Mouse (Mus musculus): ENCODE measurements around the gene Slc44a5. TPM values are rescaled to one million over a fixed set of nuclear protein-coding genes. Genes with fewer than 3 reads are reported as not detected.
A peak's percentile ranks its signal among the peaks of the same experiment; 100 is the strongest.

Slc44a5 gene
- polyA plus RNA-seq, 1 experiment from 2014 or later = 0.56 TPM

DNA sequence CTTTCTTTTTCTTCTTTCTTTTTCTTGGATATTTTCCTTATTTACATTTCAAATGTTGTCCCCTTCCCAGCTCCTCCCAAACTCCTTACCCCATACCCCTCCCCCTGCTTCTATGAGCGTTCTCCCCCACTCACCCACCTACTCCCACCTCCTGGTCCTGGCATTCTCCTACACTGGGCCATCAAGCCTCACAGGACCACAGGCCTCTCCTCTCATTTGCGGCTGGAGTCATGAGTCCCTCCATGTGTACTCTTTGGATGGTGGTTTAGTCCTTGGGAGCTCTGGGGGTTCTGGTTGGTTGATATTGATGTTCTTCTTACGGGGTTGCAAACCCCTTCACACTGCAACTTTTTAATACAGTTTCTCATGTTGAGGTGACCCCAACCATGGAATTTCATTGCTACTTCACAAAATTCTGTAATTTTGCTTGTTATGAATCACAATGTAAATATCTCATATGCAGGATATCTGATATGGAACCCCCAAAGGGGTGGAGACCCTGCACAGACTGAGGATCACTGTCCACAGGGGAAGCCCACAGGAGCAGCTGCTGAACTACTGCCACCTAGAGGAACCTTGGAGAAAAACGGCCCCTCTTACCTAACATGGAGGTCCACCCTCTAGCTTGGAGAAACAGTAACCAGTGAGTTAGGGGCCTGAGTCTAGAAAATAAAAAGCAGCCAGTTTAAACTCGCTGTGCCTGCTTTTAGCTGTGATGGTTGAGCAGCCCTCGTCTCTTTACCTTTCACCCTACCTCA lies 11.4 kb upstream of the Slc44a5 start:
- WGBS = 73% methylated on average over 6 of the region's 6 CpGs

GRCm38 (mm10) chr3:153967447-153967846 lies 5.8 kb upstream of the Slc44a5 start:
- Histone ChIP-seq H3K9ac (ENCODE audit: low read length) (no peak overlapping the region), H3K36me3 (ENCODE audit: control insufficient read depth, insufficient read depth) (no peaks in the 10 kb centered on the region), H3K9me3 (replicated peaks; ENCODE audit: control insufficient read depth, low read length) (no peaks in the 10 kb centered on the region; the same call in 1 of the 2 replicates), H3K4me3 (ENCODE audit: low read length) (no peak overlapping the region), H3K27ac (ENCODE audit: low read length) (no peak overlapping the region), H3K4me2 (ENCODE audit: low read depth, low read length) (no peak overlapping the region), H3K27me3 (ENCODE audit: control insufficient read depth, insufficient read depth, low read length) (peaks cover 5% of the 10 kb centered on the region), H3K4me1 (ENCODE audit: control insufficient read depth, insufficient read depth, low read length) (no peaks in the 10 kb centered on the region)
- 66% methylated on average over 5 of the region's 5 CpGs for WGBS
- no peak for ATAC-seq (replicated peaks; ENCODE audit: extremely low read depth, insufficient read depth, low FRiP score)

More for the DNA sequence above, 11.4 kb upstream of the Slc44a5 start:
- H3K27me3 ChIP-seq (ENCODE audit: control insufficient read depth, insufficient read depth, low read length) = no peaks in the 10 kb centered on the region
- H3K36me3 ChIP-seq (ENCODE audit: control insufficient read depth, insufficient read depth) = no peaks in the 10 kb centered on the region
- H3K4me1 ChIP-seq (ENCODE audit: control insufficient read depth, insufficient read depth, low read length) = no peaks in the 10 kb centered on the region
- H3K27ac ChIP-seq (ENCODE audit: low read length) = no peak overlapping the region
- H3K9ac ChIP-seq (ENCODE audit: low read length) = no peak overlapping the region
- no peak overlapping the region for H3K4me3 ChIP-seq (ENCODE audit: low read length)
- H3K9me3 ChIP-seq (replicated peaks; ENCODE audit: control insufficient read depth, low read length) = 0 out of 2 replicates have a peak, but pooled peaks cover 7% of the 10 kb centered on the region
- ATAC-seq (replicated peaks; ENCODE audit: extremely low read depth, insufficient read depth, low FRiP score) = no peak
- no peak overlapping the region for H3K4me2 ChIP-seq (ENCODE audit: low read depth, low read length)

DNA sequence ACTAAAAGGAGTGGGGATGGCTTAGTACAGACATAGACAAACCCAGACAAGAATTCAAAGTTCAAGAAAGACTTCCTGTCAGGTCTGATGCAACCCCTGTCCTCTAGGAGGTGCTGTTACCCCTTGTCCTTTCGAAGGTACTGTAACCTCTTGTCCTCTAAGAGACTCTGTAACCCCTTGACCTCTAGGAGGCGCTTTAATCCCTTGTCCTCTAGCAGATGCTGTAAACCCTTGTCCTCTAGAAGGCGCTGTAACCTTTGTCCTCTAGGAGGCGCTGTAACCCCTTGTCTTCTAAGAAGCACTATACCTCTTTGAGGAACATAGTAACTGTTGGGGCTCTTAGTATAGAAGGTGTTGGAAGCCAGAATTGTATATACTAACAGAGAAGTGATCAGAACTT lies 4.7 kb upstream of the Slc44a5 start:
- WGBS = 51% methylated on average over 4 of the region's 4 CpGs
- no peak overlapping the region for H3K27ac ChIP-seq (ENCODE audit: low read length)
- H3K9me3 ChIP-seq (replicated peaks; ENCODE audit: control insufficient read depth, low read length) = no peaks in the 10 kb centered on the region; the same call in 1 of the 2 replicates
- H3K36me3 ChIP-seq (ENCODE audit: control insufficient read depth, insufficient read depth) = no peaks in the 10 kb centered on the region
- H3K9ac ChIP-seq (ENCODE audit: low read length) = no peak overlapping the region
- H3K4me1 ChIP-seq (ENCODE audit: control insufficient read depth, insufficient read depth, low read length) = no peaks in the 10 kb centered on the region
- H3K27me3 ChIP-seq (ENCODE audit: control insufficient read depth, insufficient read depth, low read length) = peaks cover 14% of the 10 kb centered on the region
- H3K4me2 ChIP-seq (ENCODE audit: low read depth, low read length) = no peak overlapping the region
- H3K4me3 ChIP-seq (ENCODE audit: low read length) = no peak overlapping the region
- ATAC-seq (replicated peaks; ENCODE audit: extremely low read depth, insufficient read depth, low FRiP score) = no peak

DNA sequence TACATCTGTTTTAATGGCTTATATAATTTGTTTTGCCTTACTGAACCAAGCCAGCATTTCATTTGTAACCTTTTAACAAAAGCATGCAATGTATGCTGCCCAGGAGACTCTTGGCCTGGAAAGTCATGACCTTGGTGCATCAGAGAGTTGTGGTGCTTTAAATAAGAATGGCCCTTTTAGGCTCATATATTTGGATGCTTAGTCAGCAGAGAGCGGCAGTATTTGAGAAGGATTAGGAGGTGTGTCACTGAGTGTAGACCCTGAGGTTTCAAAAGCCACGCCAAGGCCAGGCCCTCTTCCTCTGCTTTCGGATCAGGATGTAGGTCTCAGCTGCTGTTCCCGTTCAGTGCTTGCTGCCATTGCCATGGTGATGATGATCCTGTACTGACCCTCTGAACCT lies 3.8 kb upstream of the Slc44a5 start:
- no peak for ATAC-seq (replicated peaks; ENCODE audit: extremely low read depth, insufficient read depth, low FRiP score)
- Histone ChIP-seq H3K27me3 (ENCODE audit: control insufficient read depth, insufficient read depth, low read length) (peaks cover 23% of the 10 kb centered on the region), H3K9me3 (replicated peaks; ENCODE audit: control insufficient read depth, low read length) (no peaks in the 10 kb centered on the region; the same call in 1 of the 2 replicates), H3K4me3 (ENCODE audit: low read length) (no peak overlapping the region), H3K27ac (ENCODE audit: low read length) (no peak overlapping the region), H3K4me2 (ENCODE audit: low read depth, low read length) (no peak overlapping the region), H3K4me1 (ENCODE audit: control insufficient read depth, insufficient read depth, low read length) (no peaks in the 10 kb centered on the region), H3K36me3 (ENCODE audit: control insufficient read depth, insufficient read depth) (no peaks in the 10 kb centered on the region), H3K9ac (ENCODE audit: low read length) (no peak overlapping the region)
- 81% methylated on average over 4 of the region's 4 CpGs for WGBS

GRCm38 (mm10) chr3:153973949-153974760 lies 919 bp downstream of the Slc44a5 start:
- H3K27me3 ChIP-seq (ENCODE audit: control insufficient read depth, insufficient read depth, low read length) = peaks cover 42% of the 10 kb centered on the region
- ATAC-seq (replicated peaks; ENCODE audit: extremely low read depth, insufficient read depth, low FRiP score) = no peak

GRCm38 (mm10) chr3:153975060-153975459 lies 1.8 kb downstream of the Slc44a5 start:
- Histone ChIP-seq H3K36me3 (ENCODE audit: control insufficient read depth, insufficient read depth) (no peaks in the 10 kb centered on the region), H3K4me1 (ENCODE audit: control insufficient read depth, insufficient read depth, low read length) (no peaks in the 10 kb centered on the region), H3K27me3 (ENCODE audit: control insufficient read depth, insufficient read depth, low read length) (peaks cover 42% of the 10 kb centered on the region), H3K4me3 (ENCODE audit: low read length) (no peak overlapping the region), H3K9ac (ENCODE audit: low read length) (no peak overlapping the region), H3K9me3 (replicated peaks; ENCODE audit: control insufficient read depth, low read length) (no peaks in the 10 kb centered on the region), H3K27ac (ENCODE audit: low read length) (no peak overlapping the region), H3K4me2 (ENCODE audit: low read depth, low read length) (no peak overlapping the region)
- no peak for ATAC-seq (replicated peaks; ENCODE audit: extremely low read depth, insufficient read depth, low FRiP score)
- 19% methylated on average over 6 of the region's 6 CpGs for WGBS

More at GRCm38 (mm10) chr3:153973949-153974760, 919 bp downstream of the Slc44a5 start:
- Histone ChIP-seq H3K4me1 (ENCODE audit: control insufficient read depth, insufficient read depth, low read length) (no peaks in the 10 kb centered on the region), H3K4me3 (ENCODE audit: low read length) (peak overlapping the region; percentile 57), H3K9me3 (replicated peaks; ENCODE audit: control insufficient read depth, low read length) (no peaks in the 10 kb centered on the region; the same call in 1 of the 2 replicates), H3K27ac (ENCODE audit: low read length) (no peak overlapping the region), H3K4me2 (ENCODE audit: low read depth, low read length) (peak overlapping the region; percentile 97), H3K36me3 (ENCODE audit: control insufficient read depth, insufficient read depth) (no peaks in the 10 kb centered on the region), H3K9ac (ENCODE audit: low read length) (peak overlapping the region; percentile 61)
- 10% methylated on average over 20 of the region's 21 CpGs for WGBS

- Histone ChIP-seq H3K4me1 (ENCODE audit: control insufficient read depth, insufficient read depth, low read length) (no peaks in the 10 kb centered on the region), H3K27ac (ENCODE audit: low read length) (no peak overlapping the region), H3K9me3 (replicated peaks; ENCODE audit: control insufficient read depth, low read length) (no peaks in the 10 kb centered on the region), H3K9ac (ENCODE audit: low read length) (no peak overlapping the region), H3K27me3 (ENCODE audit: control insufficient read depth, insufficient read depth, low read length) (peaks cover 42% of the 10 kb centered on the region), H3K4me3 (ENCODE audit: low read length) (no peak overlapping the region), H3K4me2 (ENCODE audit: low read depth, low read length) (no peak overlapping the region), H3K36me3 (ENCODE audit: control insufficient read depth, insufficient read depth) (no peaks in the 10 kb centered on the region)
- 80% methylated on average over 7 of the region's 7 CpGs for WGBS
- no peak for ATAC-seq (replicated peaks; ENCODE audit: extremely low read depth, insufficient read depth, low FRiP score)
Measured at GRCm38 (mm10) chr3:153975791-153976190, 2.6 kb downstream of the Slc44a5 start.

- 66% methylated on average over 2 of the region's 2 CpGs for WGBS
- H3K4me1 ChIP-seq (ENCODE audit: control insufficient read depth, insufficient read depth, low read length) = no peaks in the 10 kb centered on the region
- no peaks in the 10 kb centered on the region for H3K36me3 ChIP-seq (ENCODE audit: control insufficient read depth, insufficient read depth)
- H3K4me3 ChIP-seq (ENCODE audit: low read length) = no peak overlapping the region
- H3K27me3 ChIP-seq (ENCODE audit: control insufficient read depth, insufficient read depth, low read length) = peaks cover 9% of the 10 kb centered on the region
- H3K9me3 ChIP-seq (replicated peaks; ENCODE audit: control insufficient read depth, low read length) = no peaks in the 10 kb centered on the region
- no peak overlapping the region for H3K4me2 ChIP-seq (ENCODE audit: low read depth, low read length)
- no peak for ATAC-seq (replicated peaks; ENCODE audit: extremely low read depth, insufficient read depth, low FRiP score)
- H3K27ac ChIP-seq (ENCODE audit: low read length) = no peak overlapping the region
- H3K9ac ChIP-seq (ENCODE audit: low read length) = no peak overlapping the region
Measured at GRCm38 (mm10) chr3:153980611-153981010, 7.4 kb downstream of the Slc44a5 start.
